Mouse (Mus musculus): Measurements from ENCODE around the gene Sccpdh.

- no peak for TF ChIP-seq GATA1 (IDR thresholded peaks at IDR 0.05; ENCODE audit: borderline replicate concordance, low read length)
- TF ChIP-seq FLI1 (IDR thresholded peaks at IDR 0.05; ENCODE audit: low read length), result no peak
Observed at GRCm38 (mm10) chr1:179668013-179668805, at the start of gene Sccpdh.
